Mouse (Mus musculus) mouse trophoblast stem cell (cell line): ENCODE results near the gene Filip1l.
"Not testable (repeated sequence)": the region's sequence is repeated elsewhere in the genome, so short reads cannot be mapped to it uniquely, and the experiment has no call there.

Experiments used
- in situ Hi-C, 2 experiments: fragments of 300-500 bp; cut with MseI, MboI; formaldehyde crosslinking; loops; 2 replicates in 1 of 2; 3 replicates in 1 of 2; pipeline ENCODE4 v1.15.1; 2025

Filip1l gene

GRCm38 (mm10) chr16:57353166-57353721 lies 351 bp downstream of the Filip1l start:
- in situ Hi-C loops, result no loop called here

GRCm38 (mm10) chr16:57353932-57354331 lies 1.0 kb downstream of the Filip1l start:
- in situ Hi-C loops, result no loop called here

- in situ Hi-C loops, result no loop called here
These were observed 3.6 kb downstream of the Filip1l start for GRCm38 (mm10) chr16:57356454-57356853.

DNA sequence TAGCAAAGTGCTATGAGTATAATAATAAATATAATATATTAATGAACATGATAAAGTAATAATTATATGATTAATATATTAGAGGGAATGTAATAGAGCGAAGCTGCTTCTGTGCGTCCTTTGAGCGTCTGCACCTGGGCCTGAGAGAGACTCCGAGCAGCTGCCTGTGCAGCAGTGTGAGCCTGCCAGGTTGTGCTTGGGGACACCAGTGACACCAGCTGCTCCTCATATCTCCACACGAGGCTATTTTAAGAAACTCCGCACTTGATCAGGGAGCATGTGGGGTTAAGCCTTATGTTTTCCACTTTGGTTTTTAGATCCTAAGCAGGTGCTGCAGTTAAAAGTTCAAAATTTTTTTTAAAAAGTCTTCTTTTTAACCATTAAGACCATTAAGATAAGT lies 4.1 kb downstream of the Filip1l start:
- in situ Hi-C loops, result no loop called here

DNA sequence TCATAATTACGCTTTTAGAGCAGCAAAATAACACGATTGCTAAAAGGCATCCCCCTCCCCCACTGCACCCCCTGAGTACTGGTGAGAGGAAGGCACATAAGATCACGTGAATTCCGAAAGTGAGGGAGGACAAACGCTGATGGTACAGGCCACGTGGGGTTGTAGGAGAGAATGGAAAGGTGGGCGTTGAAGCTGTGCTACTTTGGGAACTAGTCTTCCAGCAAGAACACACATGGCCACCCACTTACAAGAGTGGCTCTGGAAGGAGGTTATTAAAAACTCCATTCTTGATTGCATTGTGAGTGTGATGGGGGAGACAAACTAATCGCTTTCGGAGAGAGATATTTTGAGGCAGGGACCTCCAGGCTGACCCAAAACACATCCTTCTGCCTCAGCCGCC lies 6.4 kb downstream of the Filip1l start:
- in situ Hi-C loops, result no loop called here

DNA sequence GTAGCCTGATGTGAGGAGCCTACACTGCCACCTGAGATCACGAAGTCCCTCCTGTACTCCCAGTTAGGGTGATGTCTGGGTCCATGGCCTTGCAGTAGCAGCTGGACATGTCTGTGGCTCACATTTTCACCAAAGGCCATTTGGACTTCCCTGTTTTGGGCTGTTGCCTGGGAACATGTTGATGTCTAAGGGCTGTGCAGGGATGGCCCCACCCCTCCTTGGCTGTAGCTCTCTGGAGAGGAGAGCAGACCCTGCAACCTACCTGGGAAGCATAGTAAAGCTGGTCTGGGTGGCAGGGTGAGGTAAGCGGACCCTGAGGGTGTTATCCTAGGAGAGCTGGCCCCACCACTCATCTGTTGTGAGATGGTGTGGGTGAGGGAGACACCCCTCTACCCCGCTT lies 7.9 kb downstream of the Filip1l start:
- in situ Hi-C loops, result no loop called here

DNA sequence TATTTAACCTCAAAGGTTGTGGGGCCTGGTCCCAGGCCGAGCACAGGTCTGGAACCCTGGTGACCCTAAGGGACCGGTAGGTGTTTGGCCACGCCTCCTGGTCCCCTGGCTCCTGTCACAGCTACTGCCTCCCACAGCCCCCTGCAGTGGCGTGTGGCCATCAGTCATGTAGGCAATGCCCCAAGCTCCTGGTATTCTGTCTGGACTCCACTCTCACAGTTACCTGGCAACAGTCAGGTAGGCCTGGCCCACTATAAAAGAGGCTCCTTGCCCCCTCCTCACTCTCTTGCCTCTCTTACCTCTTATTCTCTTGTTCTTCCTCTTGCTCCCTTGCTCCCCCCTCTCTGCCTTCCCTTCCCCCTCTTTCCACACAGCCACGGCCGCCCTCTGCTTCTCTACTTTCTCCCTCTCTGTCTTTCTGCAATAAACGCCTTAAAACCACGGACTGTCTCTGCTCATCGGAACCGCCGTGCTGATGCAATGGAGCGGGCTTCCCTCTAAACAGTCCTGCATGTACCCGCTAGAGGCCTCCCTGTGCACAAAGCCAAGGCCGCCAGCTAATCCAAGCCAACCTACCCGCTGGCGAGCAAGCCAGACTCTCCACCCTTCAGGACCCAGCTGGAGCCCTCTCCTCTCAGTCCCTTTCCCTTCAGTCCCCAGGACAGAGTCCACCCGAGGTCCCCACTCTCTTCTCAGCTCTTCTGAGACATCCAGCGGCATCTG lies 9.9 kb downstream of the Filip1l start:
- in situ Hi-C loops, result no loop called here

DNA sequence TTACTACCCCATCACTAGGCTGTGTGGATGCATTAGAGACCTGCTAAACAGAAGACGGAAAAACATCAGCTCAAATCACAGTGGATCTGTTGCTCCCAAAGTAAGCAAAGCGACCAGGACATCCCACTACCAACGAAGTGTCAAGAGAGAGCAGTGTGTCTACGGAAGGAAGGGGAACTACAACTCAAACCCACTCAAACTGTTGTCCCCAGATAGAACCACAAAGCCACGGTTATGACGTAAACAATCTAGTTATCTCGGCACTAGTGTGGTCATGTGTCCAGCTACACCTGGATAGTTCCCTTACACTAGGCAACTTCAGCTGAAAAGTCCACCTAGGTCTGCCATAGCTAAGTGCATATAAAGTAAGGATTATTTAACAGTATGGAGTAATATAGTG lies 11.6 kb downstream of the Filip1l start:
- in situ Hi-C loops, result no loop called here

GRCm38 (mm10) chr16:57366141-57366540 lies 13.2 kb downstream of the Filip1l start:
- in situ Hi-C loops, result no loop called here

GRCm38 (mm10) chr16:57366941-57367694 lies 14.2 kb downstream of the Filip1l start:
- in situ Hi-C loops, result no loop called here

- in situ Hi-C loops, result no loop called here
These were observed 17.1 kb downstream of the Filip1l start for GRCm38 (mm10) chr16:57369846-57370496.

- in situ Hi-C loops, result no loop called here
These were observed 19.3 kb downstream of the Filip1l start for GRCm38 (mm10) chr16:57372156-57372555.

DNA sequence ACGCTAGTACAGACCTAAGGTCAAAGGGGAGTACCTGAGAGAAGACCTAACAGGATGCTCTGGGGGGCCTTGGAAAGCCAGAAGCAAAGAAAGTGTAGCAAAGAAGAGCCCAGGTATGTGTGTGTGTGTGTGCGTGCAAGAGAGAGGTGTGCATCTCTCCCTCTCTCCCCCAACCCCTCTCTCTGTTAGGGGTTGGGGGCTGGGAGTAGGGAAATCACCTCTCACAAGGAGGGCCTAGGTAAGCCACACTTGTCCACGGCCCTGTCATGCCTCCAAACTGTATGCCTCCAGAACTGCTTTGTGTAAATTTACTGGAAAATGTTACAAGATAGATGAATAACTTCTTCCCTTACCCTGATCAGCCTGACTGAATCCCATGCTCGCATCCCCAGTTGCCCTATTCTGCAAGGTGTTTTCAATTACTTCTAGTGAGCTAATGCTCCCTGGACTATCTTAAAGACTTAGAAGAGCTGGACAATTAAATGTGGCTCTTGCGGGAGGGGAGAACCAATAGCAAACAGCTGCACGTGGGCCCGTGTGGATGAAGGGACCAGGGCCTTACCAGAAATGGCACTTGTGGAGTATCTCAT lies 22.4 kb downstream of the Filip1l start:
- in situ Hi-C loops, result no loop called here

DNA sequence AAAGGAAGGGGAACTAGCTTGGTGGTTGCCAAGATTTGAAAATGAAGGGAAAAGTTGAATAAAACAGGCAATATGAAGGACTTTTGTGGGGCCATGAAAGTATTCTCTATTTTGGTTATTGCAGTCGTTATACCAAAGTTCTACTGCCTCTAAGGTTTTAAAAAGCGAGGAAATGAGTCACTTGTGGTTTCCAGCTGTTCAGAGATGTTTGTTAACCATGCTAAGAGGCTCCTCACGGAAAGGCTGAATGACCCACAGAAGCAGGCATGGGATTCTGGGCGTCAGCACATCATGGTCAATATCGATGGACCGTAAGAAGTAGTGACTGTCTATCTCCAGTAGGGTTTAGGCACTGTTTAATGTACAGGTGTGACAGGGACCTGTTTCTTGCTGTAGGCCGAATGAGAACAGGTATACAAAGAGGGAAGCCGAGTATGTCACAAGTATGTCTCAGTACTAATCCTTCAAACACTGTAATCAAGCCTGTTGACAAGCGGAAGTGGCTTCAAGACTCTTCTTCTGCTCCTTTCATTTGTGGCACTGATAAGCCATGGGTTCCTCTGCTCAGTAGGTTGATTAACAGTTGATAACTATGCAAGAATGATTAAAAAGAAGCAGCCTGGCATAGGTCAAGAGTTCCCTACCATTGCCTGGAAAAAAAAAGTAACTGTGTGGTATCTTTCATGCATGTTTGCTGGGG lies 25.9 kb downstream of the Filip1l start:
- in situ Hi-C loops, result no loop called here

DNA sequence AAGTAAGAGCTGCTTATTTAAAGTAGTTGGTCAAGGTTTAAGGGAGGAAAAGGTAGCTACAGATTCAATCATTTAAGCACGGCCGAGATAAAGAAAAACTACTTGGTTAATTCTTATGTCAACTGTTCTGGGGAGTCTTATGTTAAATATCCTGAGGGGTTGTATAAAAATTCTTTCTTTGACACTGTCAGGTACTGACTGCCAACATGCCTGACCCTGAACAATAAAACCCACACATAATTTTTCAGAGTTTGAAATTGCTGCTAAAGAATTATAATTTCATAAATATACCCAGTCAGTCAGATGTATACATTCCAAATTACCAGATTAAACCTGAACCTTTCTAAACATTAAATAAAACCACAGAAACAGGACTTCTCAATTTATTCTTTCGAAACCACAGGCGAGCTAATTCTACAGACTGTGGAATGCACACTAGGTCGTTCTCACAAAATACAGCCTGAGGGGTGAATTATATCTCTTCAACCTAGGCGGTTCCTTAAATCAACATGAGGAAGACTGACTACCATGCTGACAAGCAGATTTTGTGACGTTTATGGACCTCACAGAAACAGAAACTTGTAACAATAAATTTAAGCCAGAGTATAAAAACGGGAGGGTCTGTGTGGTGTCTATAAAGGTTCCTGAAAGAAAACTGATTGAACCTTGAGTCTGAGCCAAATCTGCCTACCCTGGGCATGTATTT lies 30.5 kb downstream of the Filip1l start:
- in situ Hi-C loops, result no loop called here

GRCm38 (mm10) chr16:57384274-57384673 lies 31.4 kb downstream of the Filip1l start:
- in situ Hi-C loops, result no loop called here

DNA sequence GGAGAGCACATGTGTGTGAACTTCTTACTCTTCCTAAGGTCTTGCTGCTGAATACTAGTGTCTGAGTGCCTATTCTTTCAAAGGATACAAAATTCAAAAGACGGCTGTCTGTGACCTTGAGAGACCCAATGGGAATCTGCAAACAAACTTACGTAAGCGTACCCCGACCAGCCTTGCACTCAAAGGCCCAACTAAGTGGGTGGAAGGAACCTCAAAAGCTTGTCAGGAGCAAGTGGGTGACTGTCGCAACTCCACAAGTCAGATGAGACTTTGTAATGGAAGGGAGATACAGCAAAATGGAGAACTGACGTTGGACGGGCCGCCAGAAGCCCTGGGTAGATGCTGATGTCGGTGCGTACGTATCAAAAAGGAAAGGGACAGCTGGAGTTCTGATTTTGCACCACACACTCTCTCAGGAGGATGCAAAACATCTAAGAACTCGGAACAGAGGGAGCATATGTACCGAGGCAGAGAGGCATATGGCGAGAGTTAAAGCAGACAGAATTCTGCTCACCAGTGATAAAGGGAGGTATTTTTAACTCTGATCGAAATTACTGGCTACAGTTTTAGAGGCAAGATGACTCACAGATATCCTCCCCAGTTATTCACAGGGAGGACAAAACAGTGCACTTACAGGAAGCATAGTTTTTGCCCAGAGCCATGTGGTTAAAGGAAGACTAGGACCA lies 36.8 kb downstream of the Filip1l start:
- in situ Hi-C loops, result no loop called here

DNA sequence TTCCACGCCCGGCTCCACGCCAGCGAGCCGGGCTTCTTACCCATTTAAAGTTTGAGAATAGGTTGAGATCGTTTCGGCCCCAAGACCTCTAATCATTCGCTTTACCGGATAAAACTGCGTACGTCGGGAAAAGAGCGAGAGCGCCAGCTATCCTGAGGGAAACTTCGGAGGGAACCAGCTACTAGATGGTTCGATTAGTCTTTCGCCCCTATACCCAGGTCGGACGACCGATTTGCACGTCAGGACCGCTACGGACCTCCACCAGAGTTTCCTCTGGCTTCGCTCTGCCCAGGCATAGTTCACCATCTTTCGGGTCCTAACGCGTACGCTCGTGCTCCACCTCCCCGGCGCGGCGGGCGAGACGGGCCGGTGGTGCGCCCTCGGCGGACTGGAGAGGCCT lies 38.3 kb downstream of the Filip1l start:
- in situ Hi-C loops, result not testable (repeated sequence)

DNA sequence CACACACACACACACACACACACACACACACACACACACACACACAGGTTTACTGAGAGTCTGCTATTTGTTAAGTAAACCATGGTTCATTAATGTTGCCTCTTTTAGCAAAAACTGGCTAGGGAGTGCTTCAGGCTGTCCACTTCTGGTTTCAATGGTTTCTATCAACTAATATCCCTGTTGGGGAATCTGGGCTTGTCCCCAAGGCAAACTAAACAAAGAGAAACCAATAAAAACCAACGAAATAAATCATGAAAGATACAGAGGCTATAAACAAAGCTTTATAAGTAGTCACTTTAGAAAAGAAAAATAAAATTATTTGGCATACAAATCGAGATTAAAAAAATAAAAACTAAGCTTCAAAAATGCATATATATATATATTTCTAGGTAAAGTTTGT lies 39.6 kb downstream of the Filip1l start:
- in situ Hi-C loops, result no loop called here

DNA sequence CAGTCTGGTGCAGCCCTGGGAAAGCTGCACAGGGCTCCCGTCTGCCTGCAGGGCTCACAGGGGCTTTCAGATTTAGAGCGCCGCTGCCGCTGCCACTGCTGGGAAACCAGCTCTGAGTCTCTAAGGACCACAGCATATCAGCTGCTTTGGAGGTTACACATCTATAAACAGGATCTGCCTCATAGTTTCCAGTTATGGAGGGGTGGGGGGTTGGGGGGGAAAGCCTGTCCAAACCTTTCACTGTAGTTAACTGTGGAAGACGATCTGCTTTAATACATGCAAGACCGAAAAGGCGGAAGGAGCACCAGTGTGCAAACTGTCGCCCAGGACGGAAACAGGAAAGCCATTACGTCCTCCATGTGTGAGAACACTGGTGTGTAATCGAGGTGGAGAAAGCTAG lies 40.3 kb downstream of the Filip1l start:
- in situ Hi-C loops, result no loop called here
